Mouse (Mus musculus): ENCODE data around the gene Gm9922. TPM values are rescaled to one million over a fixed set of nuclear protein-coding genes. Genes with fewer than 3 reads are reported as not detected.

Gm9922 gene
- 1.3 and 1.9 TPM in 2 replicates for polyA plus RNA-seq (2016; fragmentation: Nextera tagmentation; extraction: Ambion mirVana)

- Histone ChIP-seq H3K27ac (no peak within 1 kb of the TSS), H3K27me3 (peaks cover 41% of the 10 kb centered on the region), H3K36me3 (no peaks in the 10 kb centered on the region), H3K4me2 (peak within 1 kb of the TSS; percentile 96), H3K4me1 (replicated peaks) (peaks cover 10% of the 10 kb centered on the region; the same call in 1 of the 2 replicates), H3K9me3 (no peaks in the 10 kb centered on the region), H3K4me3 (replicated peaks) (peak within 1 kb of the TSS; percentile 72), H3K9ac (replicated peaks) (peak within 1 kb of the TSS; percentile 70)
- ATAC-seq (ENCODE audit: insufficient number of reproducible peaks, insufficient read depth, low FRiP score, low TSS enrichment, low read depth) = peak; percentile 73
- WGBS = 2% methylated on average over 51 of the region's 51 CpGs
Measured at GRCm38 (mm10) chr14:101729237-101729971, at the start of gene Gm9922, which contains the start of gene Lmo7. Gene Gm9922 (minus strand): TSS chr14:101729814. Gene Lmo7 (plus strand): TSS chr14:101729957.

- Histone ChIP-seq H3K4me2 (no peak overlapping the region), H3K27ac (no peak overlapping the region), H3K4me3 (replicated peaks) (no peak overlapping the region), H3K4me1 (replicated peaks) (no peaks in the 10 kb centered on the region), H3K9ac (replicated peaks) (no peak overlapping the region), H3K9me3 (no peaks in the 10 kb centered on the region), H3K27me3 (no peaks in the 10 kb centered on the region), H3K36me3 (no peaks in the 10 kb centered on the region)
- no peak for ATAC-seq (ENCODE audit: insufficient number of reproducible peaks, insufficient read depth, low FRiP score, low TSS enrichment, low read depth)
- 93% methylated on average over 3 of the region's 3 CpGs for WGBS
Measured at GRCm38 (mm10) chr14:101778426-101778825, 48.8 kb upstream of the Gm9922 start.

- Histone ChIP-seq H3K36me3 (no peaks in the 10 kb centered on the region), H3K4me1 (replicated peaks) (no peaks in the 10 kb centered on the region), H3K9ac (replicated peaks) (no peak overlapping the region), H3K27ac (no peak overlapping the region), H3K27me3 (no peaks in the 10 kb centered on the region), H3K4me2 (no peak overlapping the region), H3K9me3 (no peaks in the 10 kb centered on the region), H3K4me3 (replicated peaks) (no peak overlapping the region)
- WGBS = 39% methylated on average over 3 of the region's 3 CpGs
- ATAC-seq (ENCODE audit: insufficient number of reproducible peaks, insufficient read depth, low FRiP score, low TSS enrichment, low read depth) = no peak
Measured at GRCm38 (mm10) chr14:101777129-101777493, 47.5 kb upstream of the Gm9922 start.

- no peak overlapping the region for H3K27ac ChIP-seq
- no peak overlapping the region for H3K4me3 ChIP-seq (replicated peaks)
- H3K9ac ChIP-seq (replicated peaks) = no peak overlapping the region
- no peaks in the 10 kb centered on the region for H3K27me3 ChIP-seq
- ATAC-seq (ENCODE audit: insufficient number of reproducible peaks, insufficient read depth, low FRiP score, low TSS enrichment, low read depth) = no peak
- H3K36me3 ChIP-seq = no peaks in the 10 kb centered on the region
- no peaks in the 10 kb centered on the region for H3K4me1 ChIP-seq (replicated peaks)
- WGBS = 20% methylated on average over 4 of the region's 4 CpGs
- no peaks in the 10 kb centered on the region for H3K9me3 ChIP-seq
- H3K4me2 ChIP-seq = no peak overlapping the region
Measured at GRCm38 (mm10) chr14:101776296-101777128, 46.9 kb upstream of the Gm9922 start.

GRCm38 (mm10) chr14:101774631-101775030 is 45.0 kb upstream of the Gm9922 start:
- no peak overlapping the region for H3K4me3 ChIP-seq (replicated peaks)
- no peaks in the 10 kb centered on the region for H3K9me3 ChIP-seq
- H3K36me3 ChIP-seq = no peaks in the 10 kb centered on the region
- H3K4me1 ChIP-seq (replicated peaks) = no peaks in the 10 kb centered on the region
- no peak for ATAC-seq (ENCODE audit: insufficient number of reproducible peaks, insufficient read depth, low FRiP score, low TSS enrichment, low read depth)
- 57% methylated on average over 4 of the region's 4 CpGs for WGBS
- H3K4me2 ChIP-seq = no peak overlapping the region
- H3K9ac ChIP-seq (replicated peaks) = no peak overlapping the region
- H3K27me3 ChIP-seq = no peaks in the 10 kb centered on the region
- no peak overlapping the region for H3K27ac ChIP-seq

GRCm38 (mm10) chr14:101771756-101772155 is 42.1 kb upstream of the Gm9922 start:
- no peak overlapping the region for H3K4me2 ChIP-seq
- 94% methylated on average over 6 of the region's 6 CpGs for WGBS
- no peak overlapping the region for H3K9ac ChIP-seq (replicated peaks)
- no peaks in the 10 kb centered on the region for H3K4me1 ChIP-seq (replicated peaks)
- H3K36me3 ChIP-seq = no peaks in the 10 kb centered on the region
- H3K27ac ChIP-seq = no peak overlapping the region
- no peaks in the 10 kb centered on the region for H3K27me3 ChIP-seq
- H3K9me3 ChIP-seq = no peaks in the 10 kb centered on the region
- ATAC-seq (ENCODE audit: insufficient number of reproducible peaks, insufficient read depth, low FRiP score, low TSS enrichment, low read depth) = no peak
- no peak overlapping the region for H3K4me3 ChIP-seq (replicated peaks)

GRCm38 (mm10) chr14:101771336-101771735 is 41.7 kb upstream of the Gm9922 start:
- Histone ChIP-seq H3K27me3 (no peaks in the 10 kb centered on the region), H3K36me3 (no peaks in the 10 kb centered on the region), H3K9me3 (no peaks in the 10 kb centered on the region), H3K4me1 (replicated peaks) (no peaks in the 10 kb centered on the region), H3K27ac (no peak overlapping the region), H3K9ac (replicated peaks) (no peak overlapping the region), H3K4me2 (no peak overlapping the region), H3K4me3 (replicated peaks) (no peak overlapping the region)
- 90% methylated on average over 5 of the region's 5 CpGs for WGBS
- ATAC-seq (ENCODE audit: insufficient number of reproducible peaks, insufficient read depth, low FRiP score, low TSS enrichment, low read depth) = no peak

- no peaks in the 10 kb centered on the region for H3K9me3 ChIP-seq
- no peak overlapping the region for H3K4me3 ChIP-seq (replicated peaks)
- no peaks in the 10 kb centered on the region for H3K4me1 ChIP-seq (replicated peaks)
- no peaks in the 10 kb centered on the region for H3K36me3 ChIP-seq
- no peak overlapping the region for H3K4me2 ChIP-seq
- H3K27ac ChIP-seq = no peak overlapping the region
- ATAC-seq (ENCODE audit: insufficient number of reproducible peaks, insufficient read depth, low FRiP score, low TSS enrichment, low read depth) = no peak
- H3K27me3 ChIP-seq = no peaks in the 10 kb centered on the region
- H3K9ac ChIP-seq (replicated peaks) = no peak overlapping the region
- WGBS = 45% methylated on average over 3 of the region's 3 CpGs
Measured at GRCm38 (mm10) chr14:101763762-101764295, 34.2 kb upstream of the Gm9922 start.

- Histone ChIP-seq H3K9ac (replicated peaks) (no peak overlapping the region), H3K4me3 (replicated peaks) (no peak overlapping the region), H3K27ac (no peak overlapping the region), H3K9me3 (no peaks in the 10 kb centered on the region), H3K4me1 (replicated peaks) (no peaks in the 10 kb centered on the region), H3K4me2 (no peak overlapping the region), H3K27me3 (no peaks in the 10 kb centered on the region), H3K36me3 (no peaks in the 10 kb centered on the region)
- no peak for ATAC-seq (ENCODE audit: insufficient number of reproducible peaks, insufficient read depth, low FRiP score, low TSS enrichment, low read depth)
- WGBS = 45% methylated on average over 1 of the region's 1 CpGs
Measured at GRCm38 (mm10) chr14:101762267-101762666, 32.7 kb upstream of the Gm9922 start.

GRCm38 (mm10) chr14:101755425-101755824 is 25.8 kb upstream of the Gm9922 start:
- no peak overlapping the region for H3K4me3 ChIP-seq (replicated peaks)
- H3K9me3 ChIP-seq = no peaks in the 10 kb centered on the region
- no peaks in the 10 kb centered on the region for H3K27me3 ChIP-seq
- 47% methylated on average over 4 of the region's 4 CpGs for WGBS
- no peak for ATAC-seq (ENCODE audit: insufficient number of reproducible peaks, insufficient read depth, low FRiP score, low TSS enrichment, low read depth)
- no peaks in the 10 kb centered on the region for H3K4me1 ChIP-seq (replicated peaks)
- H3K9ac ChIP-seq (replicated peaks) = no peak overlapping the region
- H3K4me2 ChIP-seq = no peak overlapping the region
- no peaks in the 10 kb centered on the region for H3K36me3 ChIP-seq
- no peak overlapping the region for H3K27ac ChIP-seq

GRCm38 (mm10) chr14:101750910-101751309 is 21.3 kb upstream of the Gm9922 start:
- H3K9ac ChIP-seq (replicated peaks) = no peak overlapping the region
- WGBS = 80% methylated on average over 4 of the region's 4 CpGs
- peaks cover 13% of the 10 kb centered on the region for H3K4me1 ChIP-seq (replicated peaks)
- H3K9me3 ChIP-seq = no peaks in the 10 kb centered on the region
- no peak for ATAC-seq (ENCODE audit: insufficient number of reproducible peaks, insufficient read depth, low FRiP score, low TSS enrichment, low read depth)
- no peaks in the 10 kb centered on the region for H3K27me3 ChIP-seq
- no peaks in the 10 kb centered on the region for H3K36me3 ChIP-seq
- H3K4me3 ChIP-seq (replicated peaks) = no peak overlapping the region
- no peak overlapping the region for H3K27ac ChIP-seq
- H3K4me2 ChIP-seq = no peak overlapping the region

Measured in limb, embryonic 12.5 days (tissue).